Mouse (Mus musculus): ENCODE measurements around the gene Cd52. TPM values are rescaled to one million over a fixed set of nuclear protein-coding genes. Genes with fewer than 3 reads are reported as not detected.

Cd52 gene
- polyA plus RNA-seq, 1 experiment: not detected

GRCm38 (mm10) chr4:134121571-134121970, 26.7 kb upstream of the Cd52 start:
- Histone ChIP-seq H3ac (ENCODE audit: control insufficient read depth, insufficient read length, low read depth) (no peak overlapping the region), H3K4me3 (ENCODE audit: insufficient read depth, poor library complexity, severe bottlenecking) (no peak overlapping the region), H3K36me3 (ENCODE audit: control insufficient read depth, insufficient read depth) (peaks cover 5% of the 10 kb centered on the region), H3K79me3 (ENCODE audit: low read depth) (no peaks in the 10 kb centered on the region), H3K79me2 (ENCODE audit: control insufficient read depth, insufficient read depth) (no peaks in the 10 kb centered on the region), H3K27me3 (ENCODE audit: control insufficient read depth, insufficient read depth, insufficient read length) (no peaks in the 10 kb centered on the region)
- TF ChIP-seq MAX (IDR thresholded peaks at IDR 0.05) (no peak), MYOG (IDR thresholded peaks at IDR 0.05; ENCODE audit: control insufficient read depth, extremely low read depth, insufficient read length) (no peak), MYOD1 (IDR thresholded peaks at IDR 0.05; ENCODE audit: control insufficient read depth, insufficient read length, low read depth) (no peak), USF1 (IDR thresholded peaks at IDR 0.05; ENCODE audit: low read depth) (no peak), FOSL1 (IDR thresholded peaks at IDR 0.05; ENCODE audit: insufficient read depth, low read length, poor library complexity, severe bottlenecking) (no peak), CTCF (IDR thresholded peaks at IDR 0.05; ENCODE audit: control insufficient read depth, insufficient read depth, insufficient read length) (no peak), CEBPB (IDR thresholded peaks at IDR 0.05; ENCODE audit: low read depth) (no peak)

- Histone ChIP-seq H3K36me3 (ENCODE audit: control insufficient read depth, insufficient read depth) (peaks cover under 1% of the 10 kb centered on the region), H3K4me3 (ENCODE audit: insufficient read depth, poor library complexity, severe bottlenecking) (no peak overlapping the region), H3ac (ENCODE audit: control insufficient read depth, insufficient read length, low read depth) (no peak overlapping the region), H3K79me2 (ENCODE audit: control insufficient read depth, insufficient read depth) (no peaks in the 10 kb centered on the region), H3K27me3 (ENCODE audit: control insufficient read depth, insufficient read depth, insufficient read length) (no peaks in the 10 kb centered on the region), H3K79me3 (ENCODE audit: low read depth) (no peaks in the 10 kb centered on the region)
- TF ChIP-seq MYOG (IDR thresholded peaks at IDR 0.05; ENCODE audit: control insufficient read depth, extremely low read depth, insufficient read length): no peak
These were observed 26.0 kb upstream of the Cd52 start for GRCm38 (mm10) chr4:134120916-134121315.

- Histone ChIP-seq H3ac (ENCODE audit: control insufficient read depth, insufficient read length, low read depth) (no peak overlapping the region), H3K79me2 (ENCODE audit: control insufficient read depth, insufficient read depth) (no peaks in the 10 kb centered on the region), H3K79me3 (ENCODE audit: low read depth) (no peaks in the 10 kb centered on the region), H3K4me3 (ENCODE audit: insufficient read depth, poor library complexity, severe bottlenecking) (no peak overlapping the region), H3K36me3 (ENCODE audit: control insufficient read depth, insufficient read depth) (no peaks in the 10 kb centered on the region), H3K27me3 (ENCODE audit: control insufficient read depth, insufficient read depth, insufficient read length) (no peaks in the 10 kb centered on the region)
- no peak for TF ChIP-seq MYOG (IDR thresholded peaks at IDR 0.05; ENCODE audit: control insufficient read depth, extremely low read depth, insufficient read length)
- TF ChIP-seq CTCF (IDR thresholded peaks at IDR 0.05; ENCODE audit: control insufficient read depth, insufficient read depth, insufficient read length): no peak
- no peak for TF ChIP-seq USF1 (IDR thresholded peaks at IDR 0.05; ENCODE audit: low read depth)
- no peak for TF ChIP-seq MYOD1 (IDR thresholded peaks at IDR 0.05; ENCODE audit: control insufficient read depth, insufficient read length, low read depth)
These were observed 25.4 kb upstream of the Cd52 start for GRCm38 (mm10) chr4:134120192-134120805.

DNA sequence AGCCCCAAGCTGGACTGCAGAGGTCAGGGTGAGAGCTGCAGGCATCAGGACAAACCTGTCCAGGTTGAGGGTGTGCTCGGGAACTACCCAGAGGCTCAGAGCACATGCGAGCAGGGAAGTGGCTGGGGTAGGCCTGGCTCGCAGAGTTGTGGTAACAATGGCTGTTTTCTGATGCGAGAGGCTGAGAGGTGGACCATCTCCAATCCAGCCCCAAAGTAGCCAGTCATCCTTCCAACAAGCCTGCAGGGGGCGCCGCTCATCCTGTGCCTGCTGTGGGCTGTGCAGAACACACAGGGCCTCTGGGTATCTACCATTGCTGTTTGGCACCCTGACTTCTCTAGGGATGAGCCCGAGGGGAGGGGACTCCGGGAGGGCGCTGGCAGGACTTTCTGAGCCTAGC, 24.8 kb upstream of the Cd52 start:
- Histone ChIP-seq H3K4me3 (ENCODE audit: insufficient read depth, poor library complexity, severe bottlenecking) (no peak overlapping the region), H3K27me3 (ENCODE audit: control insufficient read depth, insufficient read depth, insufficient read length) (no peaks in the 10 kb centered on the region), H3K36me3 (ENCODE audit: control insufficient read depth, insufficient read depth) (no peaks in the 10 kb centered on the region), H3ac (ENCODE audit: control insufficient read depth, insufficient read length, low read depth) (no peak overlapping the region), H3K79me2 (ENCODE audit: control insufficient read depth, insufficient read depth) (no peaks in the 10 kb centered on the region), H3K79me3 (ENCODE audit: low read depth) (no peaks in the 10 kb centered on the region)
- TF ChIP-seq MYOD1 (IDR thresholded peaks at IDR 0.05; ENCODE audit: control insufficient read depth, insufficient read length, low read depth): no peak
- peak; percentile 15 for TF ChIP-seq CTCF (IDR thresholded peaks at IDR 0.05; ENCODE audit: control insufficient read depth, insufficient read depth, insufficient read length)
- TF ChIP-seq FOSL1 (IDR thresholded peaks at IDR 0.05; ENCODE audit: insufficient read depth, low read length, poor library complexity, severe bottlenecking): no peak

GRCm38 (mm10) chr4:134119042-134119441, 24.2 kb upstream of the Cd52 start:
- TF ChIP-seq USF1 (IDR thresholded peaks at IDR 0.05; ENCODE audit: low read depth) (no peak), MYOG (IDR thresholded peaks at IDR 0.05; ENCODE audit: control insufficient read depth, extremely low read depth, insufficient read length) (no peak), MAX (IDR thresholded peaks at IDR 0.05) (no peak), CEBPB (IDR thresholded peaks at IDR 0.05; ENCODE audit: low read depth) (no peak), MYOD1 (IDR thresholded peaks at IDR 0.05; ENCODE audit: control insufficient read depth, insufficient read length, low read depth) (no peak), FOSL1 (IDR thresholded peaks at IDR 0.05; ENCODE audit: insufficient read depth, low read length, poor library complexity, severe bottlenecking) (no peak), CTCF (IDR thresholded peaks at IDR 0.05; ENCODE audit: control insufficient read depth, insufficient read depth, insufficient read length) (no peak)
- no peaks in the 10 kb centered on the region for H3K79me3 ChIP-seq (ENCODE audit: low read depth)
- H3K27me3 ChIP-seq (ENCODE audit: control insufficient read depth, insufficient read depth, insufficient read length): no peaks in the 10 kb centered on the region
- no peak overlapping the region for H3K4me3 ChIP-seq (ENCODE audit: insufficient read depth, poor library complexity, severe bottlenecking)
- no peaks in the 10 kb centered on the region for H3K36me3 ChIP-seq (ENCODE audit: control insufficient read depth, insufficient read depth)
- H3K79me2 ChIP-seq (ENCODE audit: control insufficient read depth, insufficient read depth): no peaks in the 10 kb centered on the region
- no peak overlapping the region for H3ac ChIP-seq (ENCODE audit: control insufficient read depth, insufficient read length, low read depth)

- no peaks in the 10 kb centered on the region for H3K79me2 ChIP-seq (ENCODE audit: control insufficient read depth, insufficient read depth)
- H3K4me3 ChIP-seq (ENCODE audit: insufficient read depth, poor library complexity, severe bottlenecking): no peak overlapping the region
- TF ChIP-seq CTCF (IDR thresholded peaks at IDR 0.05; ENCODE audit: control insufficient read depth, insufficient read depth, insufficient read length) (no peak), USF1 (IDR thresholded peaks at IDR 0.05; ENCODE audit: low read depth) (no peak), FOSL1 (IDR thresholded peaks at IDR 0.05; ENCODE audit: insufficient read depth, low read length, poor library complexity, severe bottlenecking) (no peak), MYOG (IDR thresholded peaks at IDR 0.05; ENCODE audit: control insufficient read depth, extremely low read depth, insufficient read length) (no peak), MYOD1 (IDR thresholded peaks at IDR 0.05; ENCODE audit: control insufficient read depth, insufficient read length, low read depth) (no peak), MAX (IDR thresholded peaks at IDR 0.05) (no peak), CEBPB (IDR thresholded peaks at IDR 0.05; ENCODE audit: low read depth) (no peak)
These were observed 23.4 kb upstream of the Cd52 start for GRCm38 (mm10) chr4:134118126-134118800.

More at GRCm38 (mm10) chr4:134118126-134118800, 23.4 kb upstream of the Cd52 start:
- Histone ChIP-seq H3K36me3 (ENCODE audit: control insufficient read depth, insufficient read depth) (no peaks in the 10 kb centered on the region), H3ac (ENCODE audit: control insufficient read depth, insufficient read length, low read depth) (no peak overlapping the region), H3K27me3 (ENCODE audit: control insufficient read depth, insufficient read depth, insufficient read length) (no peaks in the 10 kb centered on the region), H3K79me3 (ENCODE audit: low read depth) (no peaks in the 10 kb centered on the region)

All from C2C12 (cell line).